Mouse (Mus musculus) bone marrow, adult 2 months (tissue): ENCODE results near the gene Trappc2l. TPM values are rescaled to one million over a fixed set of nuclear protein-coding genes. Genes with fewer than 3 reads are reported as not detected.

Experiments
- H3K27ac ChIP-seq: fragments of 200-500 bp; 2 replicates; pipeline ENCODE4 v1.5.1; 2012; ENCODE audit warnings: low read depth, mild to moderate bottlenecking, control low read depth, inconsistent platforms, low read length; ENCODE audit not compliant: control insufficient read depth, poor library complexity, insufficient read depth
- H3K4me1 ChIP-seq: fragments of 200-500 bp; 2 replicates; pipeline ENCODE4 v1.6.1; 2011; ENCODE audit warnings: low read length; ENCODE audit not compliant: control insufficient read depth, insufficient read depth
- H3K4me3 ChIP-seq: fragments of 200-500 bp; replicated peaks from 2 replicates; pipeline ENCODE3; 2011; ENCODE audit warnings: mild to moderate bottlenecking, low read depth, low read length, control low read depth; ENCODE audit not compliant: control insufficient read depth
- CTCF ChIP-seq: fragments of 200-500 bp; IDR thresholded peaks from 2 replicates; pipeline ENCODE4 v1.5.1; 2011; ENCODE audit warnings: low read length, control low read depth; ENCODE audit not compliant: control insufficient read depth, insufficient read depth
- POLR2A ChIP-seq: fragments of 200-500 bp; IDR thresholded peaks from 2 replicates; pipeline ENCODE4 v1.6.1; 2011; ENCODE audit warnings: low read depth, mild to moderate bottlenecking, control low read depth, low read length, borderline replicate concordance; ENCODE audit not compliant: control insufficient read depth
- WGBS: fragments of 180-500 bp; shearing (Covaris S2); methylation state at CpG from one replicate; pipeline ENCODE4 v1.1.7; 2018; 5-methylcytosine and 5-hydroxymethylcytosine counted together
- polyA plus RNA-seq: library from polyadenylated mRNA; stranded (reverse); fragments of >200 nt; gene quantifications from 2 replicates; pipeline ENCODE4 v1.2.4, GENCODE M21; 2011; ENCODE audit warnings: low replicate concordance; ENCODE audit not compliant: missing spikeins, insufficient read depth, insufficient read length

Gene Trappc2l
- polyA plus RNA-seq, 1 experiment: 36.5 TPM

- H3K27ac ChIP-seq: peak overlapping the region; percentile 36
- peaks cover 17% of the 10 kb centered on the region for H3K4me1 ChIP-seq
- TF ChIP-seq CTCF (no peak), POLR2A (no peak)
- H3K4me3 ChIP-seq: no peak overlapping the region
- WGBS: 11% methylated on average over 14 of the region's 14 CpGs
Measured at GRCm38 (mm10) chr8:122665667-122666316, 54.4 kb downstream of the Trappc2l start.

Other genes with a start within 250 kb of the Trappc2l start
- gene Zc3h18, start 235.0 kb upstream of the Trappc2l start, polyA plus RNA-seq: 38.3 and 50.7 TPM in 2 replicates
- gene Il17c, start 189.6 kb upstream of the Trappc2l start, polyA plus RNA-seq: not detected in 2 replicates
- 168 and 494 TPM in 2 replicates for gene Cyba, start 178.7 kb upstream of the Trappc2l start, polyA plus RNA-seq
- gene Mvd, start 168.2 kb upstream of the Trappc2l start, polyA plus RNA-seq: 2.4 and 6.3 TPM in 2 replicates
- 2.2 TPM in 1 of 2 replicates, not detected in the other for gene Snai3, start 150.9 kb upstream of the Trappc2l start, polyA plus RNA-seq
- 17.4 and 32.7 TPM in 2 replicates for gene Rnf166, start 135.6 kb upstream of the Trappc2l start, polyA plus RNA-seq
- gene Ctu2, start 135.5 kb upstream of the Trappc2l start, polyA plus RNA-seq: 62.9 and 122 TPM in 2 replicates
- gene Piezo1, start 60.3 kb upstream of the Trappc2l start, polyA plus RNA-seq: 21.6 and 49.3 TPM in 2 replicates
- gene Cdt1, start 43.6 kb upstream of the Trappc2l start, polyA plus RNA-seq: 62.8 and 68.5 TPM in 2 replicates
- 41.8 and 95.4 TPM in 2 replicates for gene Aprt, start 34.7 kb upstream of the Trappc2l start, polyA plus RNA-seq
- gene Galns, start 177 bp upstream of the Trappc2l start, polyA plus RNA-seq: 18.7 and 40.6 TPM in 2 replicates
- not detected in 2 replicates for gene Pabpn1l, start 11.1 kb downstream of the Trappc2l start, polyA plus RNA-seq
- gene Cbfa2t3, start 87.5 kb downstream of the Trappc2l start, polyA plus RNA-seq: 16.3 and 58.8 TPM in 2 replicates
- gene Acsf3, start 163.8 kb downstream of the Trappc2l start, polyA plus RNA-seq: 5.0 TPM in 2 replicates
- 0.31 TPM in 1 of 2 replicates, not detected in the other for gene Cdh15, start 236.3 kb downstream of the Trappc2l start, polyA plus RNA-seq